Mouse (Mus musculus) hematopoietic stem cell, adult 5-6 weeks (primary cell): ENCODE measurements around the gene Naa15. TPM values are rescaled to one million over a fixed set of nuclear protein-coding genes. Genes with fewer than 3 reads are reported as not detected.
A peak's percentile ranks its signal among the peaks of the same experiment; 100 is the strongest.
"Not testable (repeated sequence)": the region's sequence is repeated elsewhere in the genome, so short reads cannot be mapped to it uniquely, and the experiment has no call there.

Experiments
- ATAC-seq, 2 experiments: fragments of 125-278 bp in 1 of 2; replicated peaks in 1 of 2; 2 replicates each; pipeline ENCODE4 v1.8.0; 2016 to 2017; ENCODE audit warnings: inconsistent platforms in 2 of 2, mild to moderate bottlenecking in 2 of 2, moderate number of reproducible peaks in 2 of 2, low read depth in 1 of 2, moderate TSS enrichment in 1 of 2; ENCODE audit not compliant: low FRiP score in 2 of 2, poor library complexity in 2 of 2, severe bottlenecking in 2 of 2, insufficient read depth in 1 of 2, low TSS enrichment in 1 of 2
- total RNA-seq: library from RNA; stranded (forward); fragments of 172-1452, 232-1000 nt; gene quantifications from 2 replicates; pipeline ENCODE4 v1.2.3, GENCODE M21; 2017

Naa15 gene
- total RNA-seq, 1 experiment from 2014 or later = 76.8 TPM

DNA sequence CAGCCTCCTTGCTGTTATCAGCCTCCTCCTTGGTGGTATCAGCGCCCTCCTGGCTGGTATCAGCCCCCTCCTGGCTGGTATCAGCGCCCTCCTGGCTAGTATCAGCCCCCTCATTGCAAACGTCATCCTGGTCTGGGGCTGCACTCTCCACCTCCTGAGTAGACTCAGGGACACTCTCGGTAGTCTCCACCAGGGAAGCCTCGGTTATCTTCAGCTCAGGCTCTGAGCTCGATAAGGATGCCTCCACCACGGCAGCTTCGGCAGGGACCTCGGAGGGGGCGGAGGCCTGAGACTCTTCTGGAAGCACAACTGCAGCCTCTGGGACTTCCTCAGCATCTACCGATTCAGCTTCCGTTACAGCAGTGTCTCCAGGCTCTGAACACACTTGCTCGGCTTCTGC lies 26.0 kb upstream of the Naa15 start:
- ATAC-seq = peak; percentile 49 to 76

- no peak for ATAC-seq
Observed at GRCm38 (mm10) chr3:51391095-51391494, 23.9 kb upstream of the Naa15 start.

DNA sequence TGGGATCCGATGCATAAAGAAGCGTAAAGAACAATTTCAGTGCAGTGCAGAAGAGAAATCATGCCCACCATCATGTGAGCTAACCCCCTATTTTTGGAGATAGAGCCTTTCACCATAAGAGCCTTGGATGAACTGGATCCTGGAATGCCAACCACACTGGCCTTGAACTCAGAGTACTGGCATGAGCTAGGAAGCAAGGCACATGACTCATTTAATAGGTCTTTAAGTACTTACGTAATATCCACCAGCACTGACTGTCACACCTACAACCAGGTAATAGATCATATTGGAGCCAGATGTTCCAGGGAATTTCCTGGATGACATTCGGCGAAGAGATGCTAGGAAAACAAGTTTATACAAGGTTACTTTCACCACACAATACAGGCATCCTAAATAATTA lies 23.4 kb upstream of the Naa15 start:
- ATAC-seq = no peak

DNA sequence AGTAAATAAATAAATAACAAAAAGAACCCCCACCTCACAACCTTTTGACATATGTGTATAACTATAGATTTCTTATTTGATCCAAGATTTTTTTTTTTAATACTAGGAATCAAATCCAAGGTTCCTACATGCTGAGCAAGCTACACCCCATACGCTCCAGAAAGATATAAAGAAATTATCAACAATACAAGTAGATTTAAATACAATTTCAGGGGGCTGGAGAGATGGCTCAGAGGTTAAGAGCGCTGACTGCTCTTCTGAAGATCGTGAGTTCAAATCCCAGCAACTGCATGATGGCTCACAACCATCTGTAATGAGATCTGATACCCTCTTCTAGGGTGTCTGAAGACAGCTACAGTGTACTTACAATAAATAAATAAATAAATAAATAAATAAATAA lies 21.9 kb upstream of the Naa15 start:
- not testable (repeated sequence) for ATAC-seq

GRCm38 (mm10) chr3:51393651-51394050 lies 21.3 kb upstream of the Naa15 start:
- ATAC-seq = no peak

GRCm38 (mm10) chr3:51394881-51395280 lies 20.1 kb upstream of the Naa15 start:
- ATAC-seq = no peak

- ATAC-seq = no peak
Observed at GRCm38 (mm10) chr3:51395461-51396145, 19.3 kb upstream of the Naa15 start.

GRCm38 (mm10) chr3:51396219-51397068 lies 18.5 kb upstream of the Naa15 start, which contains the start of gene Mgarp:
TSS of gene Mgarp (minus strand) at chr3:51396738.
- ATAC-seq = peak; percentile 87 to 92

- ATAC-seq = no peak
Observed at GRCm38 (mm10) chr3:51397700-51398299, 17.1 kb upstream of the Naa15 start.

DNA sequence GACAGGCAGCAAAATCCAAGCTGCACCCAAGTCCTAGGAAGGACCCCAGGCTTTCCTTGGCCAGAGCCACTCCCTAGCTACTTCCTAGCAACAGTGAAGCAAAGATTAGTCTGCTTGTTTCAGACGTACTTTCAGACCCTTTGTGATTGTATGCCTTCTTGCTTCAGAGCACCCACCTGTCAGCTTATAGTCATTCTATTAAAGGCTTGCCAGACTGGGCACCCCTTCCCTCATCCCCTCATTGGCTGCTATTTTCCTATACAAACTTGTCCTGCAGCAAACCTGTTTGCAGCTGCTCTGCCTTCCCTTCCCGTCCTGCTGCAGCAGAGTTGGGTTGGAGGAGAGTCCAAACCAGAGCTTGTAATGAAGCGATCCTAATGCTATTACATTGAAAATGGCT lies 16.3 kb upstream of the Naa15 start:
- ATAC-seq = no peak

- ATAC-seq = no peak
Observed at GRCm38 (mm10) chr3:51399531-51399930, 15.4 kb upstream of the Naa15 start.

DNA sequence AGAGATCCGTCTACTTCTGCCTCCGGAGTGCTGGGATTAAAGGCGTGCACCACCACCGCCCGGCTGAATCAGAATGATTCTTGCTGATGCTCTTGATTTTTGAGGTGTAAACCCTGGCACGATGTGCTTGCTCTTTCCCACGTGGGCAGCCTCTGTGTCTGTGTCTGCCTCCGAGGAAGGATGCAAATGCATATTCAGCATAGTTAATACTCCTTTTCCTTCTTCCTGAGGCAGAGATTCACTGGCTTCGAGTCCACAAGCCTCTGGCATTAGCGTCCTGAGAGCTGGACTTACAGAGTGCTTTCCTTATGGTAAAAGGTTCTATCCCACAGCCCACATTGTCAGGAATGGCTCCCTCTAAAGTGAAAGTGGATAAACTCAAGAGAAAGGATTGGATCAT lies 14.3 kb upstream of the Naa15 start:
- no peak for ATAC-seq

DNA sequence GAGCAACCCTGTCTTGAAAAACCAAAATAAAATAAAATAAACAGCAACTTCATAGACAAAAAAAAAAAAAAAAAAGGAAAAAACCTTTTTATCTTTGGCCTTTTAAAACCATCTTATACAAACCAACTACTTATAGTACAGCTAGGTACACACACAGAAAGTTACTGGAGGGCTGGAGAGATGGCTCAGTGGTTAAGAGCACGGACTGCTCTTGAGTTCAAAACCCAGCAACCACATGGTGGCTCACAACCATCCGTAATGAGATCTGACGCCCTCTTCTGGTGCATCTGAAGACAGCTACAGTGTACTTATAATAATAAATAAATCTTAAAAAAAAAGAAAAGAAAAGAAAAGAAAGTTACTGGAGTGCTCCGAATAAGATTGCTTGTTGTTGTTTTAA lies 12.9 kb upstream of the Naa15 start:
- ATAC-seq = not testable (repeated sequence)

- ATAC-seq = no peak
Observed at GRCm38 (mm10) chr3:51402628-51403027, 12.3 kb upstream of the Naa15 start.

DNA sequence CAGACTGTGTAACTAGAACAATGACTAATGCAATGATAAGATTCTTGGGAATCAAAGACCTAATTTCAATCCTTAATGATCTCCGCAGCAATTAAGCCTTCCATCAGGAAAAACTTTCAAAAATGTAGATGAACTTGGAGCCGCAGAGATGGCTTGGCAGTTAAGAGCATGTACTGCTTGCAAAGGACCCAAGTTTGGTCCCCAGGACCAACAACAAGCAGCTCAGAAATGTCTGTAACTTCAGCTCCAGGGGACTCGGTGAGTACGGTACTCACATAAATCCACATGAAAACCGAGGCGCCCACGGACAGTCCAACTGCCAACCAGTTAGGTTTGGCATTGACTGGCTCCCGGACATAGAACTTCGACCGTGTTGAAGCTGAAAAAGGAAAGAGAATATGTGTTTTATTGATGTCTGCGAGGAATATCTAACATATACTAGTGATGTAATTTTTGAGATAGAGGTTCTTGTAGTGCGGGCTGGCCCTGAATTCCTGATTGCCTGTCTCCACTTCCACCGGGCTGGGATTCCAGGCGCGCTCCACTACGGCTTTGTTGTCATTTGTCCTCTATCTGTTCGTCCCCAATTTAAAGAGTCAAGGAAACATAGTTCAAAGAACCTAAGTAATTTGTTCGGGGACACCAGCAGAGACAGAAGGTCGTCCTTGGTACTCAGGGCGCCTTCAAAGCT lies 6.9 kb upstream of the Naa15 start:
- no peak for ATAC-seq

DNA sequence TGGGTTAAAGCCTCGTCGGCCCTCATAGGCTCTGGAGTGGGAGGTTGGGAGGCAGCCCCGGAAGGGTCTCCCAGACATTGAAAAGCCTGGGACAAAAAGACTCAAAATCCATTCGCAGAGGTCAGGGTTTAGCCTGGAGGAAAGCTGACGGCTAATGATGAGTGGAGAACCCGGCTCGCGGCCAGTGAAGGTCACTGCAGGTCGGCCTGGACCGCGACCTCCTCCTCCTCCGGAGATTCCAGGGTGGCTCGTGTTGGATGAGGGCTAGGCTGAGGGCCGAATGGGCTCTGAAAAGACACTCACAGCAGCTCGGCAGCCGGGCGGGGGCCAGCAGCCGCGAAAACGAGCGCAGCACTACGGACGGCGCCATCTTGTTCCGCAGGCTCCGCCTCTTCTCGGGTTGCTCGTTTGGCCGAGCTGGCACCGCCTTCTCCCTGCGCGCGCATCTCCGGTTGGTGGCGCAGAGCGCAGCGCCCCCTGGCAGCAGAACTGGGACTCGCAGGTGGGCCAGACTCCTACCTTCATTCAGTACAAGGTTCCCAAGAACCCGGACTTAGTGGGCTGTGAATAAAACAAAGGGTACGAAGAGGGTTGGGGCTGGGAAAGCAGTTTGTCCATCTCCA lies 6.3 kb upstream of the Naa15 start, which contains the start of gene Ndufc1:
Gene Ndufc1 (minus strand): TSS at position 428 of the 623 bp plus-strand sequence.
- peak; percentile 92 to 99 for ATAC-seq

DNA sequence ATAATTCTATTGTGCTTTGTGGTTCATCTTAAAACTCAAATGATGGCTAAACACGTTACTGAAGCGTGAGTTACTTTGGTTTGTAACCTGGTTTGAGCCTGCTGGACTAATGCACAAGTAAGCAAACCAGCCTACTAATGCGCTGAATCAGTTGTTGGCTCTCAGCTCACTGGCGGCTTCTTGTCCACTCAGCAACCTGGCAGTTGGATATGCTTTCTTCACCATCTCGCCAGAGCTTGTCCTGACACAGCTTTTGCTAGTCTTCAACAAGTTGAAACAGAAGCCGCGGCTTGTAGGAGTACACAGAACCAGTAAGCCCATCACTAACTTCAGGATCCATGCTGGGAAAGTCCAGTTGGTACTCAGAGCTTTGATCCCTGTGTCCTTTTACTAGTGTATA lies 2.5 kb upstream of the Naa15 start:
- no peak for ATAC-seq
